Mouse (Mus musculus): ENCODE results near the gene Stk40.

- TF ChIP-seq CTCF (IDR thresholded peaks at IDR 0.05; ENCODE audit: low read depth) = no peak
- TF ChIP-seq EP300 (IDR thresholded peaks at IDR 0.05; ENCODE audit: low read depth) = no peak
Observed at GRCm38 (mm10) chr4:126068842-126069241, 34.9 kb upstream of the Stk40 start.

Data from heart, postnatal 0 days (tissue).